In genomic region chr10:77544916-77545315, GRCm38 (mm10) we compare ENCODE assay signal across 9 mouse cellular contexts. TPM values are rescaled to one million over a fixed set of nuclear protein-coding genes. Genes with fewer than 3 reads are reported as not detected.
DNase-seq lines count a peak whose midpoint lies in the region; ATAC-seq lines count a peak whose summit lies in the region.
"Had no signal": no experiment of that assay in that cellular context is flagged by ENCODE, and none has a peak within 500 bp of the region (broad histone marks: within the 10 kb centered on the region; RNA-seq: fewer than 3 reads in every experiment).

No protein-coding gene starts in this region.

- H3K4me2 ChIP-seq in midbrain, embryonic 16.5 days (ENCODE audit: low read length), result no peak overlapping the region
- H3K4me2 ChIP-seq: neural tube, embryonic 13.5 days had no signal

- ATAC-seq in midbrain, embryonic 16.5 days, result no peak

- no peaks in the 10 kb centered on the region for H3K36me3 ChIP-seq in midbrain, embryonic 16.5 days (ENCODE audit: control insufficient read depth, insufficient read depth, low read length)
- H3K36me3 ChIP-seq: neural tube, embryonic 13.5 days had no signal

- DNase-seq in frontal cortex, adult 2 months (ENCODE audit: extremely low spot score in 1 of 2, low spot score in 1 of 2), result peak; percentile 44 to 75
- DNase-seq in frontal cortex, postnatal 14 days (ENCODE audit: low spot score in 2 of 2), result no peak
- DNase-seq in cerebellum, adult 8-10 months, result peak; percentile 65
- DNase-seq in heart, postnatal 25 days (ENCODE audit: low spot score), result peak; percentile 72
- peak; percentile 48 to 62 for DNase-seq in lung, postnatal 4 days
- DNase-seq in thymus, postnatal 14 days, result no peak
- DNase-seq in testis, postnatal 14 days (ENCODE audit: low spot score), result no peak

- H3K4me1 ChIP-seq in midbrain, embryonic 16.5 days (ENCODE audit: control insufficient read depth, insufficient read depth, low read length), result no peaks in the 10 kb centered on the region
- H3K4me1 ChIP-seq: neural tube, embryonic 13.5 days had no signal

- intact Hi-C loops in heart, postnatal 25 days (cut with DNase I), result no loop called here

- H3K4me3 ChIP-seq in midbrain, embryonic 16.5 days (ENCODE audit: low read depth, low read length), result no peak overlapping the region
- H3K4me3 ChIP-seq: neural tube, embryonic 13.5 days had no signal

- H3K27ac ChIP-seq in midbrain, embryonic 16.5 days (ENCODE audit: low read length), result no peak overlapping the region
- H3K27ac ChIP-seq: neural tube, embryonic 13.5 days had no signal

- 79% methylated on average over 5 of the region's 5 CpGs for WGBS in midbrain, embryonic 16.5 days

- H3K9ac ChIP-seq in midbrain, embryonic 16.5 days (ENCODE audit: low read depth, low read length), result no peak overlapping the region
- H3K9ac ChIP-seq: neural tube, embryonic 13.5 days had no signal

- H3K9me3 ChIP-seq in midbrain, embryonic 16.5 days (replicated peaks; ENCODE audit: control insufficient read depth, low read length, poor library complexity, severe bottlenecking), result no peaks in the 10 kb centered on the region
- H3K9me3 ChIP-seq: neural tube, embryonic 13.5 days had no signal

- H3K27me3 ChIP-seq in midbrain, embryonic 16.5 days (ENCODE audit: control insufficient read depth, insufficient read depth, low read depth, low read length), result no peaks in the 10 kb centered on the region
- H3K27me3 ChIP-seq: neural tube, embryonic 13.5 days had no signal

RNA-seq across cellular contexts. Expression of gene Itgb2, which starts 14.9 kb away (rescaled TPM):
- polyA plus RNA-seq in frontal cortex, adult 2 months (2012; rRNA removed), result 4.5 and 6.8 TPM in 2 replicates
- 1 to 10 TPM; 6.1 to 6.4 TPM for total RNA-seq in heart, postnatal 25 days (2021)
- polyA plus RNA-seq in midbrain, embryonic 16.5 days (2015; fragmentation: Nextera tagmentation; extraction: Ambion mirVana), result 0.59 and 0.67 TPM in 2 replicates

RNA-seq across cellular contexts. Expression of gene Fam207a, which starts 29.3 kb away (rescaled TPM):
- polyA plus RNA-seq in frontal cortex, adult 2 months (2012; rRNA removed), result 43.7 and 44.9 TPM in 2 replicates
- 1 to 10 TPM; 8.6 to 9.9 TPM for total RNA-seq in heart, postnatal 25 days (2021)
- 40.5 and 44.1 TPM in 2 replicates for polyA plus RNA-seq in midbrain, embryonic 16.5 days (2015; fragmentation: Nextera tagmentation; extraction: Ambion mirVana)

RNA-seq across cellular contexts. Expression of gene Pttg1ip, which starts 36.6 kb away (rescaled TPM):
- polyA plus RNA-seq in frontal cortex, adult 2 months (2012; rRNA removed), result 125 and 132 TPM in 2 replicates
- 100 to 1,000 TPM; 124 to 138 TPM for total RNA-seq in heart, postnatal 25 days (2021)
- polyA plus RNA-seq in midbrain, embryonic 16.5 days (2015; fragmentation: Nextera tagmentation; extraction: Ambion mirVana), result 63.6 and 70.8 TPM in 2 replicates

Comparison
In these comparisons a context has a peak if more than half of its experiments do, and no peak if none do; other contexts are left out.
1. DNase-seq: peak in frontal cortex, adult 2 months (2 of 2), cerebellum, adult 8-10 months (single experiment), heart, postnatal 25 days (single experiment) and lung, postnatal 4 days (2 of 2); none in frontal cortex, postnatal 14 days (0 of 2), thymus, postnatal 14 days (single experiment) and testis, postnatal 14 days (single experiment).